Mouse (Mus musculus): ENCODE data around the gene Nedd9. TPM values are rescaled to one million over a fixed set of nuclear protein-coding genes. Genes with fewer than 3 reads are reported as not detected.

Nedd9 gene
- 25.4 and 28.5 TPM in 2 replicates for polyA plus RNA-seq (2015; fragmentation: Nextera tagmentation; extraction: Ambion mirVana)

DNA sequence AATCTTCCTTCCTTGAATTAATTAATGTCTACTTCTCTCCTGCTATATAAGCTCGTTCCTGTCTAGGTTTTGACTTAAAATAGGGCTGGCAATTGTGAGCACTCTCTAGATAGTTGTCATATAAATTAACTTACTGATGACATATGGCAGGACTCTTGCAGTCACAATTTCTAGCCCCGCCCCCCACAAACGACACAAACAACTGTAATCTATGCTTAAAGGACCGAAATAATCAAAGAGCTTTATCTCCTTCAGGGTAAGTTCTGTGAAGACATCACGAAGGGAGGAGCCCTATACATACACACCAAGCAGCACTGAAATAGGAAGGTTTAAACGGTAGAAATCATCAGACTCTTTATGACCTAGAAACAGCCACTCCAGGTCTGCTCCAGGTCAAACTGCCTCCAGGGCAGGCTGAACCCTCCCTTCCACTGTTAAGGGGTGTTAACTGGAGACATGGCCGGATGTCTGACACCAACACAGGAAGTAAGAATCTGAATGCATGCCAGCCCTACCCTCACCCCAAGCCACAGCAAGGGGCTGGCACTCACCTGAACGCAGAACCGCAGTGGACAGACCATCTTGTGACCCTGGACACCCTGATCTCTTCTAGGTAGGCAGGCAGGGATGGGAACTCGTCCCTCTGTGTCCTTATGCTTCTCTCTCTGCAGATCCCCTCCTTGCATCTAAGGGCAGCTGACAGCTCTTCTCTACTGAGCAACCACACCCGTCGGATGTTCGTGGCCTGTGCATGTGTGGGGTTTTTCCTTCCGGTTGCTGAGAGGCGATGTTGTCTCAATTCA lies at the start of gene Nedd9:
Nedd9 (minus strand) TSS at position 757 of the 803 bp plus-strand sequence.
- H3K36me3 ChIP-seq, result no peaks in the 10 kb centered on the region
- H3K4me3 ChIP-seq, result no peak within 1 kb of the TSS
- ATAC-seq (ENCODE audit: low FRiP score, low read depth), result no peak
- no peak within 1 kb of the TSS for H3K4me2 ChIP-seq (replicated peaks)
- peaks cover 13% of the 10 kb centered on the region for H3K4me1 ChIP-seq
- H3K27ac ChIP-seq, result no peak within 1 kb of the TSS
- WGBS, result 58% methylated on average over 15 of the region's 15 CpGs
- H3K9me3 ChIP-seq, result no peaks in the 10 kb centered on the region
- no peak within 1 kb of the TSS for H3K9ac ChIP-seq
- no peaks in the 10 kb centered on the region for H3K27me3 ChIP-seq

DNA sequence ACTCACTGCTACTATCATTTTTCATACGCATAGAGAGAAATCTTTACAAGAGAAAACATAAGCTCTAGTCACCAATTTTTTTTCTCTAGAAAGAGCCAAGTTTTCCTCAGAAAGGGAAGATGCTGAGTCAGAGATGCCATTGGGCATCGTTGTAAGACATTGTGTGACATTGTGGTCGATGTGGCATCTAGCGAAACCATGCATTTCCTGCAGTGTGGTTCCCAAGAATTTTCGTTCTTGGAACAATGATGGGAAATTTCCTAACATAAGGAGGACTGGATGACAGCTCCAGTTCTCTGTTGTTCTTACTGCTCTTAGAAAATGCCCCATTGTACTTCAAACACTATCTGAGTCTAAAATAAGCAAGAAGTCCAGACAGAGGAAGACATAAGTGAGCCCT lies 45.5 kb upstream of the Nedd9 start:
- no peak for ATAC-seq (ENCODE audit: low FRiP score, low read depth)
- H3K4me1 ChIP-seq, result peaks cover 3% of the 10 kb centered on the region; the same call in 1 of the 2 replicates
- no peak overlapping the region for H3K9ac ChIP-seq
- H3K4me2 ChIP-seq (replicated peaks), result no peak overlapping the region
- no peaks in the 10 kb centered on the region for H3K9me3 ChIP-seq
- H3K27me3 ChIP-seq, result peaks cover 7% of the 10 kb centered on the region; the same call in 1 of the 2 replicates
- no peaks in the 10 kb centered on the region for H3K36me3 ChIP-seq
- WGBS, result 80% methylated on average over 5 of the region's 5 CpGs
- H3K4me3 ChIP-seq, result no peak overlapping the region
- no peak overlapping the region for H3K27ac ChIP-seq

DNA sequence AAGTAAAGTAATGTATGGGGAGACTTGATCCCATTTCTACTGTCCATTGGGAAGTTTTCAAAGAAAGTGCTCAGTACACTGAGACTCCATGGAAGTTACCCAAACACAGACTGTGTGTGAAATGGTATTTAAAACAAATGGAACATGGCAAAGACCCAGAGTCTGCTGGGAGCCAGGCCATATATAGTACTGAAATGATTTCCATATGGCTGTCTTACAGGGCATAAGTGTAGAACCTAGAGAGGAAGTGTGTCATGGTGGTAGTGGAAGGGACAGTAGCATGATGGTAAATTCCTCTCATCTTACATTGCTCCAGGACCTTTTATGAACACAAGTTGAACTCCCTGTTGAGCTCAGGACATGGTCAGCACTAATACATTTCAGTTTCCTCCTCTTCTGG lies 43.2 kb upstream of the Nedd9 start:
- peaks cover 7% of the 10 kb centered on the region; the same call in 1 of the 2 replicates for H3K27me3 ChIP-seq
- 0 out of 2 replicates have a peak, but pooled peaks cover 3% of the 10 kb centered on the region for H3K4me1 ChIP-seq
- no peak overlapping the region for H3K4me2 ChIP-seq (replicated peaks)
- H3K36me3 ChIP-seq, result no peaks in the 10 kb centered on the region
- no peak overlapping the region for H3K27ac ChIP-seq
- no peak overlapping the region for H3K4me3 ChIP-seq
- H3K9me3 ChIP-seq, result no peaks in the 10 kb centered on the region
- H3K9ac ChIP-seq, result no peak overlapping the region
- ATAC-seq (ENCODE audit: low FRiP score, low read depth), result no peak; the same call in 1 of the 2 replicates

- no peak overlapping the region for H3K9ac ChIP-seq
- no peak overlapping the region for H3K4me2 ChIP-seq (replicated peaks)
- no peaks in the 10 kb centered on the region for H3K4me1 ChIP-seq
- 78% methylated on average over 11 of the region's 11 CpGs for WGBS
- H3K36me3 ChIP-seq, result no peaks in the 10 kb centered on the region
- no peaks in the 10 kb centered on the region for H3K9me3 ChIP-seq
- no peak overlapping the region for H3K27ac ChIP-seq
- no peak overlapping the region for H3K4me3 ChIP-seq
- no peak for ATAC-seq (ENCODE audit: low FRiP score, low read depth)
- 0 out of 2 replicates have a peak, but pooled peaks cover 2% of the 10 kb centered on the region for H3K27me3 ChIP-seq
These were observed 37.0 kb upstream of the Nedd9 start for GRCm38 (mm10) chr13:41524208-41524607.

GRCm38 (mm10) chr13:41521296-41521695 lies 34.1 kb upstream of the Nedd9 start:
- ATAC-seq (ENCODE audit: low FRiP score, low read depth), result no peak
- H3K27me3 ChIP-seq, result no peaks in the 10 kb centered on the region
- 87% methylated on average over 4 of the region's 4 CpGs for WGBS
- no peaks in the 10 kb centered on the region for H3K9me3 ChIP-seq
- no peak overlapping the region for H3K9ac ChIP-seq
- no peak overlapping the region for H3K27ac ChIP-seq
- H3K4me1 ChIP-seq, result no peaks in the 10 kb centered on the region
- no peak overlapping the region for H3K4me3 ChIP-seq
- no peaks in the 10 kb centered on the region for H3K36me3 ChIP-seq
- H3K4me2 ChIP-seq (replicated peaks), result no peak overlapping the region

- 86% methylated on average over 5 of the region's 5 CpGs for WGBS
- Histone ChIP-seq H3K9ac (no peak overlapping the region), H3K36me3 (no peaks in the 10 kb centered on the region), H3K4me2 (replicated peaks) (no peak overlapping the region), H3K9me3 (no peaks in the 10 kb centered on the region), H3K27ac (no peak overlapping the region), H3K27me3 (no peaks in the 10 kb centered on the region), H3K4me3 (no peak overlapping the region), H3K4me1 (no peaks in the 10 kb centered on the region)
- no peak for ATAC-seq (ENCODE audit: low FRiP score, low read depth)
These were observed 33.5 kb upstream of the Nedd9 start for GRCm38 (mm10) chr13:41520549-41521161.

- Histone ChIP-seq H3K27me3 (no peaks in the 10 kb centered on the region), H3K36me3 (no peaks in the 10 kb centered on the region), H3K4me3 (no peak overlapping the region), H3K27ac (no peak overlapping the region), H3K4me1 (peaks cover 7% of the 10 kb centered on the region), H3K4me2 (replicated peaks) (no peak overlapping the region), H3K9me3 (no peaks in the 10 kb centered on the region), H3K9ac (no peak overlapping the region)
- 85% methylated on average over 4 of the region's 4 CpGs for WGBS
- ATAC-seq (ENCODE audit: low FRiP score, low read depth), result no peak
These were observed 32.6 kb upstream of the Nedd9 start for GRCm38 (mm10) chr13:41519792-41520191.

DNA sequence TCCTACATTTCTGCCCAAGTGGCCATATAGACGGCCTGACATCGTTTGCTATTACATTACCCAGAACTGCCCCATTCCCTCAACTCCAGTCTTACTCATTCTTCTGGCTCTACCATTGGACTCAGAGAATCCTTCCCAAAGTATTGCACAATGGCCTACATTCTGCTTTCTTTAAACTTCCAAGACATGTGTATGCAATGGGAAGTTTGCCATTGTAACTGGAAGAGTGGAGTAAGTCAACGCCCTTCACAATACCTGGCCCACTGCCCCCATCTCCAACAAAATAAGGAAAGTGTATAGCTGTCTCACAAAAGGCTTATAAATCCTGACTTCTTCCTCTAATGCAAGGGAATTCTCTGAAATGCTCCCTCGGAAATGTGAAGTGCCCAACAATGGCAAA lies 30.0 kb upstream of the Nedd9 start:
- WGBS, result 91% methylated on average over 4 of the region's 4 CpGs
- Histone ChIP-seq H3K9ac (no peak overlapping the region), H3K27me3 (no peaks in the 10 kb centered on the region), H3K4me3 (no peak overlapping the region), H3K36me3 (no peaks in the 10 kb centered on the region), H3K4me1 (peaks cover 7% of the 10 kb centered on the region), H3K27ac (no peak overlapping the region), H3K9me3 (no peaks in the 10 kb centered on the region), H3K4me2 (replicated peaks) (no peak overlapping the region)
- no peak for ATAC-seq (ENCODE audit: low FRiP score, low read depth)

DNA sequence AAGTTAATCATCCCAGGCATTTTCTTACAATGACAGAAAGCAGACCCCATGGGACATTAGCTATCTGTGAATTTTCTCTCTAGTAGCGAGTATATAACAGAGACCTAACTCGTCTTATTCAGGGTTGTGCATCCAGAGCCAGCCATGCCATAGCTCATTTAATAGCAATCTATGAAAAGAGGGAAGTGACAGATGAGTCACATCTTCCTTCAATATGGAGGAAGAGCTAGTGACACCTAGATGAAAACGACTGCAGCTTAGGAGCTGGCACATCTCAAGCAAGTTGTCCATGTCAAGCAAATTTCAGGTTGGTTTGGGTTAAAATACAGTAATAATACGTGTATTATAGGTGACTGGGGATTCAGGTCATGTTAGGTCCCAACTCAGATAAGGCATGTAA lies 28.6 kb upstream of the Nedd9 start:
- WGBS, result 71% methylated on average over 4 of the region's 4 CpGs
- no peaks in the 10 kb centered on the region for H3K9me3 ChIP-seq
- H3K4me1 ChIP-seq, result peaks cover 17% of the 10 kb centered on the region
- H3K36me3 ChIP-seq, result no peaks in the 10 kb centered on the region
- H3K4me2 ChIP-seq (replicated peaks), result no peak overlapping the region
- no peak for ATAC-seq (ENCODE audit: low FRiP score, low read depth)
- no peak overlapping the region for H3K4me3 ChIP-seq
- no peak overlapping the region for H3K27ac ChIP-seq
- no peak overlapping the region for H3K9ac ChIP-seq
- H3K27me3 ChIP-seq, result no peaks in the 10 kb centered on the region

- WGBS, result 19% methylated on average over 8 of the region's 8 CpGs
- no peak for ATAC-seq (ENCODE audit: low FRiP score, low read depth)
- Histone ChIP-seq H3K9me3 (no peaks in the 10 kb centered on the region), H3K4me1 (peaks cover 20% of the 10 kb centered on the region), H3K4me2 (replicated peaks) (no peak overlapping the region), H3K27me3 (no peaks in the 10 kb centered on the region), H3K9ac (no peak overlapping the region), H3K4me3 (no peak overlapping the region), H3K27ac (no peak overlapping the region), H3K36me3 (no peaks in the 10 kb centered on the region)
These were observed 27.8 kb upstream of the Nedd9 start for GRCm38 (mm10) chr13:41514918-41515317.

DNA sequence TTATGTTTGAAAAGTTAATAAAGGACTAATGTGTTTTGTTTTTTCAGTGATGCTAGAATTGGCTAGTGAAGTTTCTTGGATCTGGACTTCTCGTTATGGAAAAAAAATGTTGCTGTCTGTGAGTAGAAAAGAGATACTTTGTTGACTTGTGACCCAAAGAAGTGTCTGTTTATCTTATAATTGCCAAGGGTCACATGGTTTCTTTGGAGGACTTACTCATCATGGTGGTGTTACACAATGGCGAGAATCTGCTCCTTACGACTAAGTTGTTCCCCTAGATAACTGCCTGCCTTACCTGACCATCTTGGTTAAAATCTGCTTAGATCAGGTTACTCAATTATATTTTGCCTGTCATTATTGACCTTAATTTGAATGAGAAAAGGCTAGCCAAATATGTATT lies 26.3 kb upstream of the Nedd9 start:
- H3K4me1 ChIP-seq, result peaks cover 20% of the 10 kb centered on the region
- no peak for ATAC-seq (ENCODE audit: low FRiP score, low read depth)
- H3K9me3 ChIP-seq, result no peaks in the 10 kb centered on the region
- H3K4me2 ChIP-seq (replicated peaks), result no peak overlapping the region
- 91% methylated on average over 3 of the region's 3 CpGs for WGBS
- no peak overlapping the region for H3K27ac ChIP-seq
- no peaks in the 10 kb centered on the region for H3K36me3 ChIP-seq
- no peak overlapping the region for H3K9ac ChIP-seq
- H3K27me3 ChIP-seq, result no peaks in the 10 kb centered on the region
- H3K4me3 ChIP-seq, result no peak overlapping the region

DNA sequence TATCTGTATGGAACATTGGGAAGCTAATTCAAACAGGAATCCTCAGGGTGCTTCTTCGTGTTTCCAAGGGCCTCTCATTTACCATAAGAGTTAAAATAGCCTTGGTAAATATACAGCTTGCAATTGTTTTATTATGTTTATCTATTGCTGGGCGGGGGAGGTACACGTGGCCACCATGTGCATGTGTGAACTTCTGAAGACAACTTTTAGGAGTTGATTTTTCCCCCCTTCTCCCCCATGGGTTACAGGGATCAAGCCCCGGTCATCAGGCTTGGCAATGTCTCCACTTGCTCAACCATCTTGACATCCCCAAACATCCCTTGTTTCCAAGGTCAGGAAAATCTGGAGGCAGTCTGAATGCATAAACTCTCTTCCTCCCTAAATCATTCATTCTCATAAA lies 25.1 kb upstream of the Nedd9 start:
- H3K4me1 ChIP-seq, result peaks cover 20% of the 10 kb centered on the region
- no peaks in the 10 kb centered on the region for H3K36me3 ChIP-seq
- WGBS, result 57% methylated on average over 4 of the region's 4 CpGs
- no peaks in the 10 kb centered on the region for H3K9me3 ChIP-seq
- H3K4me3 ChIP-seq, result no peak overlapping the region
- H3K9ac ChIP-seq, result no peak overlapping the region
- no peak overlapping the region for H3K4me2 ChIP-seq (replicated peaks)
- H3K27me3 ChIP-seq, result no peaks in the 10 kb centered on the region
- no peak for ATAC-seq (ENCODE audit: low FRiP score, low read depth)
- H3K27ac ChIP-seq, result no peak overlapping the region
